Mouse (Mus musculus): Measurements from ENCODE around the gene Mslnl.

DNA sequence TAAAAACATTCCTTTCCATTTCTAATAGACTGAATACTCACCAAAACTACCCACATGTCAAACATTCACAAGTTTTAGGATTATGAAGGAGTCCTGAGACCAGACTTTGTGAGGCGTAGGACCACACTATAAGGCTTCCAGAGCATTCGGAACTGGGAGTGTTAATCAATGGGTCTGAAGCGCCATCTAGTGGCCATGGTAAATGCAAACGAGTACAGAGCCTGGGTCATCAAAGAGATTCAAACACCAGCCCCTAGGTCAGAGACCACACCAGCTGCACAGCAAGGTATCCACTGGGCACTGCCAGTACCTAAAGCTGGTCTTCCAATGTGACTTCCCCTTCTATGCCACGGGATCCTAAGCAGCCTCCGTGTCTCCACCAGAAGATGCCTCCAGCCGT, 37.4 kb upstream of the Mslnl start:
- TF ChIP-seq CTCF (IDR thresholded peaks at IDR 0.05; ENCODE audit: low read depth) = peak; percentile 89
- no peak for TF ChIP-seq EP300 (IDR thresholded peaks at IDR 0.05; ENCODE audit: low read depth)

Measured in liver, embryonic 14.5 days (tissue).